Mouse (Mus musculus): ENCODE data around the gene Bik. TPM values are rescaled to one million over a fixed set of nuclear protein-coding genes. Genes with fewer than 3 reads are reported as not detected.

Bik gene
- total RNA-seq, 2 experiments from 2014 or later, result 0.43 to 0.47 TPM

DNA sequence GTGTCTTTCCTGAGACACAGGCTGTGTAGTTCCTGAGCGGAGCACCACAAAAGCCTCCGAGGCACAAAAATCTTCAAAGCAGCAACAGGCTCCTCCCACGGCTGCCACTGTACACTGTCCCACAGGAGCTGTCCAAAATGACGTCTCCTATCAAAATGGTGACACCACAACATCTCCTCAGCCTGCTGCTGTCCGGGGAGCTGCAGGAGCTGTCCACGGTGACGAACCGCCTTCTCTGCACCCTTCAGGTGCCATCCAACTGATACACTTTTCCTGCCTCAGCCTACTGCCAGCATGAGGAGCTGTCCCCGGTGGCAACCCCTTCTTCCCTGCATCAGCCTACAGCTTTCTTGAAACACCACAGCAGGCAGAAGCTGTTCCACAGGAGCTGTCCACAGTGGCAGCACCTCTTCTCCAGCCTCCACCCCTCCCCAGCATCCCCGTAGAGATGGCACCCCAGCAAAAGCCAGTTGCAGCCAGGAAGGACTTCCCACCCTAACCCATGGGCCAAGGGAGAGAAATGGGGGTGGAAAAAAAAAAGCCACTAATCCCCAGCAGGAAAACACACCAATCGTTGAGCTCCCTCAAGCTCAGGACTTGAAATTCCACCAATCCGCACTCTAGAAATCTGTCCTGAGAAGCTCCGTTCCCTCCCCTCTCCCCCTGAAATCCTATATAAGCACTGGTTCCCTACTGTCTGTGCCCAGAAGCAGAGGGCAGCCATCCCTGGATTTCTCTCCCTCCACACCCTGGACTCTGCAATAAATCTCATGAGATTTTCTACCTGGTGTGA is 14.0 kb upstream of the Bik start:
- DNase-seq (ENCODE audit: low spot score in 2 of 2), result no peak

GRCm38 (mm10) chr15:83515018-83515417 is 11.6 kb upstream of the Bik start:
- DNase-seq (ENCODE audit: low spot score in 2 of 2), result peak; percentile 24 to 25

DNA sequence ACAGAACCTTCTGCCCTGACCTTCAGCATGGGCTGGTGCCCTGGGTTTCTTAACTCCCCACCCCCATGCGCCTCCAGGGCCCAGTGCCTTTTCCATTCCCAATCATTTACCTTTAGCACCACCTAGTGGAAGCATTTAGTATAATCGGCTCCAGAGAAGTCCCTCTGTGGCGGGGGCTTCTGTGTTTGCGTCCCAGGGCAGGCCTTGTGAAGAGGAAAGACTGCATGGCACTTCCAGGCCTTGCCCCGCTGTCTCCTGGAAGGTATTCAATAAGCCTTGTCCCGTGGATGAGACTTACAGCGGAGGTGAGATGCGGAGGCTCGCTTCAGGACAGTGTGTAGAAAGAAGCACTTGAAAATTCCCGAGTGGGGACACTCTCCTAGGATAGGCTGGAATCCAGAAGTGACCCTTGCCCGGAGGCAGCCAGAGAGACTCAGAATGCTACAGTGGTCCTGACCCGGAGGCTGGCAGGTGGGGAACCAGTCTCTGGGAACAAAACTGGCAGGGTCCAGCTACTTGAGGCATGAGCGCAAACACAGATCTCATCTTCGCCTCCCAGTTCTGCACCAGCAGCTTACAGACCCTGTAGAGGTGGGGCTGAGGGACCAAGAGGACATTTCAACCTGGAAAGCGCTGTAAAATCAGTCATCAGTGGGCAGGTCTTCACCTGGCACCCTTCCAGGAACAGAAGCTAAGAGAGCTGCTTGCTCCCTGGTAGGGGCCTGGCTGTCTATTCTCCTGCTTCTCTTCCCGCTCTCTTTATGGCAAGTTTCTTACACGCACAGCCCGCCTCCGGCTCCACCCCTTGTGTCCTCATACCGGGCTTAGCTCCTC is 8.2 kb upstream of the Bik start:
- peak; percentile 20 to 69 for DNase-seq (ENCODE audit: low spot score in 2 of 2)

- DNase-seq (ENCODE audit: low spot score in 2 of 2), result no peak
Measured at GRCm38 (mm10) chr15:83520861-83521382, 5.7 kb upstream of the Bik start.

DNA sequence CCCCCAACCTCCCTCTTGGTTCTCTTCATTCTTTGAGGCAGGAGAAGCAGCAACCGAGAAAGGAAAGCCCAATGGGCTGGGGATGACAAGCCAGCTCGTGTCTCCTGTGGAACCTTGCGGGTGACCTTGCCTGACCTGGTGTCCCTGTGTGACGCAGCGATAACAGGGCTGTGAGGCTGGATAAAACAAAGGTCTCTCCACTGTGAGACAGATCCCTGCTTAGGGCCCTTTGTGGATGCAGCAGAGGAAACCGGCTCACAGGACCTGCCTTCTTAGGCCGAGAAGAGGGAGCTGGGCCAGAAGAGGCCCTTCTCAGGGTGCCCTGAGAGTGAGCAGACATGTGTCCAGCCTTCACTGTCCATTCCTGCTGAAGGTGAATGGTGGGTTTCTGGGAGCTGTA is 3.5 kb upstream of the Bik start:
- no peak for DNase-seq (ENCODE audit: low spot score in 2 of 2)

DNA sequence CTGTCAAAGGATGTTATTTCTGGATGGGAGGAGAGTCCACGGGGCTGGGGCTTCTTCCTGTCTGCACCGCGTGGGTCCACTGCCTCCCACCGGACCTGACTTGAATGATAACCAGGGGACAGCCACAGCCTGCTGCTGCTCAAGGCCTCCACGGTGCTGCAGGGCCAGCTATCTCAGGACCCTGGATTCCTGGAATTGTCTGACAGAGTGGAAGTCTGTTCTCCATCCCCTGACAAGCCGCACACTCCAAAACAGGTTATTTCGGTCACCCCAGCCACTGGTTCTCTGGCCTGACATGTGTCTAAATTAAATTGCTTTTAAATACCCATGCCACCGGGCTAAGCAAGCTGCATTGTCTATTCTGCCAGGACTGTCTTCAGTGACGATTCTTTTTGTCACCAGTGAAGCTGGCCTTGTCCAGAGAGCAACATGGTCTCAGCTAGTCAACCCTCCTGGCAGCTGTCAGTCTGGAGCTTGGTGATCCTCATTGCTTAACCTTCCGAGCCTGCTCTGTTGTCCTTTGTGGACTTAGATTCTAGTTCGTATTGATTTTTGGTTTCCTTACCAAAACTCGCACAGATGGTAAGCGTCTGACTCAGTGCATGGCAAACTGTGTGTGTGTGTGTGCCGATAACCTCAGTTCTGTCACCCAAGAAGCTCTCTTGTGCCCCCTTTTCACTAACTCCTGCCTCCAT is 2.9 kb upstream of the Bik start:
- no peak for DNase-seq (ENCODE audit: low spot score in 2 of 2)

GRCm38 (mm10) chr15:83524333-83524729 is 2.3 kb upstream of the Bik start:
- no peak for DNase-seq (ENCODE audit: low spot score in 2 of 2)

- DNase-seq (ENCODE audit: low spot score in 2 of 2), result no peak
Measured at GRCm38 (mm10) chr15:83527092-83527437, 403 bp downstream of the Bik start.

DNA sequence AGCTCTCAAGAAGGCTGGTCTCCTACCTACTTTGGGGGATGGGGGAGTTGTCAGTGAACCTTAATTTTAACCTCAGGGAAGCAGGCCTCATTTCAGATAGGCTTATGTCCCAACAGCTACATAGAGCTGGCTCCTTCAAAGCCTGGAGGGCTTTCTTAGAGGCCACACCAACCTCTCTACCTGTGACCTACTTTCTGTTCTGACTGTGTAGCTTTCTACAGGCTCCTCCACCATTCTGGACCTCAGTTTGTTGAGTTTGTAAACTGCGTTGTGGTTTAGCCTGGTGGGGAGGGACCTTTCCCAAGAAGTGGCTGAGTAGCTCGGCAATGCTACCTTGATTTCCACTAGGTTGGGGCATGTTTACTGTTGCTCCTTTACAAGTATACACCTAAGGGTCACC is 1.1 kb downstream of the Bik start:
- DNase-seq (ENCODE audit: low spot score in 2 of 2), result no peak

DNA sequence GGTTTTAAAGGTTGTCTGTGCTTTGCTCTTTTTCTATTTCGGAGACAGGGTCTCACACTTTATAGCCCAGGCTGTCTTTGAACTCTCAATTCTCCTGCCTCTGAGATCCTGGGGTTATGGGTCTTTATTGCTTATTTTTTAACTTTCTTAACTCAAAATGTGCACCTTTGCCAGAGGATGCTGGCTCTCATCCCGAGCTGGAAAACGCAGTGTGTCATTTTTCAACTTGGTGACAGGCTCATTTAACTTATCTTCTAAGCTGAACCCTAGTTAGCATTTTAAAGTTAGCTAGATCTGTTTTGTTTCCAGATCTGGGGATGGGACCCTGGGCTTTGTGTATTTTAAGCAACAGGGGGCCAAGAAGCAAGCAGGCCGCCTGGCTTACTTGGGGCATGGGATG is 2.2 kb downstream of the Bik start:
- no peak for DNase-seq (ENCODE audit: low spot score in 2 of 2)

DNA sequence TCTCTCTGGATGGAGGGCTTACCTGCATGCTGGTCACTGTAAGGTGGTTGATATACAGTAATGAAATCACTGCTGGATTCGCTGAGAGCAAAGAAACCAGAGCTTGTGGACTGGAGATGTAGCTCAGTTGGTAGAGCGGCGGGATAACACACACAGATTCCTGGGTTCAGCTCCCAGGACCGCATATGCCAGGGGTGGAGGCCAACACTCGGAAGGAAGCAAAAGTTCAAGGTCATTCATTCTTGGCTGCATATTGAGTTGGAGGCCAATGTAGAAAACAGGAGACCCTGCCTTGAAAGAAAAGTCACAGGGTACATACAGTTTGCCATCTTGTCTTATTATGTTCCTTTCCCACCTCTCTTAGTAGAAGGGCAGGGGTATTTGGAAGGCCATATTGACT is 3.1 kb downstream of the Bik start:
- DNase-seq (ENCODE audit: low spot score in 2 of 2), result no peak

GRCm38 (mm10) chr15:83530233-83530632 is 3.6 kb downstream of the Bik start:
- no peak for DNase-seq (ENCODE audit: low spot score in 2 of 2)

DNA sequence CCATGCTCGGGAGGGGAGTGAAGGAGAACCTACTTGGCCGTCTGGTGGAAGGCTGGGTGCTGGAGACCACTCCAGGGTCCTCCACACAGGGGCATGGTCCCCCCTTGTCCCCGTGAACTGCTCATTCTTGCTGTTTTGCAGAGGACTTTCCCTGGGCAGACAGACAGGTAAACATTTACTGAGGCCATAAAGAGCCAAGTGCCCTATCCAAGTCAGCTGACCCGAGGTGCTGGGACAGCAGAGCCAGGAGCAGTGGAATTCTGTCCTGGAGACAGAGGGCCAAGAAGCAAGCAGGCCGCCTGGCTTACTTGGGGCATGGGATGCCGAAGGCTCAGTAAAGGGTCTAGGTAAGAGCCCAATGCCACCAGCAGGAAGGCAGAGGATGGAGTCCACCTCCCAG is 4.0 kb downstream of the Bik start:
- no peak for DNase-seq (ENCODE audit: low spot score in 2 of 2)

- no peak for DNase-seq (ENCODE audit: low spot score in 2 of 2)
Measured at GRCm38 (mm10) chr15:83531961-83532469, 5.4 kb downstream of the Bik start.

DNA sequence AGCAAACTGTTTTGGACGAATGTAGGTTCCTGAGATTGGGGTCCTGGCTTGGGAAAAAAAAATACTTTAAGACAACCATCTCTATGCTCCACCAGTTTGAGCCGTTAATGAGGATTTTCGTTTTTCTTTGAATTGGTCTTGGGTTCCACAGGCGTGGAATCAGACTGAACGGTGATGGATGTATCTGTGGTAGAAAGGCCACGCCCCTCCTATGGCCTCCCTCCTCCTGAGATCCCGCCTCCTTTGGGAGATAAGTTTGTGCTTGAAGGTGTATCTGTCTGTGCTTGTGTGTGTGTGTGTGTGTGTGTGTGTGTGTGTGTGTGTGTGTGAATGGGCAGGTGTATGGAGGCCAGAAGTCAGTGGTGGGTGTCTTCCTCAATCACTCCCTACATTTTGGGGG is 5.9 kb downstream of the Bik start:
- DNase-seq (ENCODE audit: low spot score in 2 of 2), result no peak

DNA sequence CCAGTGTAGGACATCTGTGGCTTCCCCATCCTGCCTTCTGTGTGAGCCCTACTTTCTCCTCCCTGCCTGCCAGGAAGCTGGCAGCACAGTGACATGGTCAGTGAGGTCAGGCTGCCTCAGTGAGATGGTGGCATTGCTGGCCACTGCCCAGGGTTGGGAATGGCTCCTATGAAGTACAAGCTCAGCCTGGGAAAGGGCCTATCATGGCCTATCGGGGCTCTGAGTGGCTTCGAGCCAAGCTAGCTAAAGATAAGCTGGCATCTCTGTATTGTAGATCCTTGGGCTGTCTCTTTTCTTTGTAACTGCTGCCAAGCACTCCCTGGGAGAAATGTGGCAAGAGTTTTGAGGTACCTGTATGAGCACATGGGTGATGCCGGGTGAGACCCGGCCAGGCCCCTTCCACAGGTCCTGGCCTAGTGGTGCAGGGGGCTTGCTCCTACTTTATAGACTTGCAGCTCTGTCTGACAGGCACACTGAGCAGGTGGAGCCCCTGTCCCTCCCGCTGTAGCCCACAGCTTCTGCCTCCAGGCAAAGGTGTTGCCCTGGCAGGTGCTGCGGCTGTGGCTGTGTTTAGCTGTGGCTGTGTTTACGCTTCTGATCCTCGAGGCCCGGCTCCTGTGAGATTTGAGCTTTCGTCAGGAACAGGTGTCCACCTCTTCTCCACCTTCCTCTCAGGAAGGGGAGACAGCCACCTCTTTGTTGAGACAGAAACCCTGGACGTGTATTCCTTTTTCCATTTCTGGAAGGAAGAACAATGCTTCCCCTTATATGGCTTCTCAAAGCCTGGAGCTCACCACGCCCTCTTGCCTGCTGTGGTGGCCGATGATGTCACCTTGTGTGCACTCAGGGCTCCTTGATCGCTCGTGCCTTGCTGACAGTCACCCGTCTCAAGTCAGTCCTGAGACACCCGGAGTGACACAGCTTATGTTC is 8.6 kb downstream of the Bik start:
- no peak for DNase-seq (ENCODE audit: low spot score in 2 of 2)

DNA sequence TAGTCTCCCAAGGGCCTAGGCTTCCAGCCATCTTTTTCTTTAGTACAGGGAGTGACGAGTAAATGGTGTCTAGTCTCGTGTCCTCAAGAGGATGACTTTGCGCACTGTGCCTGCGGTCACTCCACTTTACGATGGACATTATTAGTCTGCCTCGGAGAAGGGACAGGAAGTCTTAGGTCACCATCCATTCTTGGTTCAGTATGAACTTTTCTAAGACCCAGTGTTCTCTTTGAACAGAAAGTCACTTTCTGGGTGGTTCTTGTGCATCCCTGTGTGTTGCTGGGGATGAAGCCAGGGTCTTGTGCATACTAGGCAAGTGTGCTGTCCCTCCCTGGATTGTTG is 9.2 kb downstream of the Bik start:
- no peak for DNase-seq (ENCODE audit: low spot score in 2 of 2)

- no peak for DNase-seq (ENCODE audit: low spot score in 2 of 2)
Measured at GRCm38 (mm10) chr15:83538855-83539254, 12.2 kb downstream of the Bik start.

DNA sequence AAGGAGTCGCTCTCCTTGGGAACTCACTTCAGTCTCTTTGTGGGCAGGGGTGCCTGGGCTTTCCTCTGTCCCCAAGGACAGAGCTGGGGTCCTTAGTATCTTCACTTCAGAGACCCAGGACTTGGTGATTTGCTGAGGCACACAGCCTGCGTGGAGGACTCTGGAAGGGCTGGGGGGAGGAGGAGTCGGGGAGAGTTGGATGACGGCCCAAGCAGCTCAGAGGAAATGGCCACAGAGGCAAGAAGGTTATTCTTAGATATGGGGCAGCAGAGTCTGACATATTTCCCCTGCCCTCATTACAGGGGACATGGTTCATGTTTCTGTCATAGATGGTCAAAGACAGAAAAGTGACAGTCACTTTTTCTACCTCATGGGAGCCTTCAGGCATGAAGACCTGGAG is 13.2 kb downstream of the Bik start:
- no peak for DNase-seq (ENCODE audit: low spot score in 2 of 2)

DNA sequence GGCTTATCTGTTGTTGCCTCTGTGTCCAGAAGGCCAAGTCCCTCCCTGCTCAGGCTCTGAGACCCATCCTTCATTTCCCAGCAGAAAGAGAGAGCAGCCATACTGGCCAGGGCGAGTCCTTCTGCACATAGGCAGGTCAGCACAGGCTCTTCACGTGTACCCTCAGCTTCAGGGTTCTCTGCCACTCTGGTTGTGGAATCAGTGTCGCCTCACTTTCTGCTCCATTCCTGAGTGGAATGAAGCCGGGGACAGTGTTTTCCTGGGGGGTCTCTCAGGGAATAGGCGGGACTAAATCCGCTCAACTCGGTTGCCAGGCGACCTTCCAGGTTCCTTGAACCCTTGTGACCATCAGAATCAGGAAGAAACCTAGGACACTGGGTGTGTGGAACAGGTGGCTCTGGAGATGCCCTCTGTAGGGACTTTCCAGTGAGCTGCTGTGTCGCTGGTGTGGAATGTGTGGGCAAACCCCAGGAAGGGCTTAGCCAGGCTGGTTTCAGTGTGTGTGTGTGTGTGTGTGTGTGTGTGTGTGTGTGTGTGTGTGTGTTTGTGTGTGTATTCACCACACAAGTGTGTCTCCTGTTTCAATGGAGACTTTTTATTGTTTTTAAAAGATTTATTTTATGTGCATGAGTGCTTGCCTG is 15.1 kb downstream of the Bik start:
- DNase-seq (ENCODE audit: low spot score in 2 of 2), result no peak
